Comparison of ENCODE assay signal across 8 mouse cellular contexts in the genomic region with DNA sequence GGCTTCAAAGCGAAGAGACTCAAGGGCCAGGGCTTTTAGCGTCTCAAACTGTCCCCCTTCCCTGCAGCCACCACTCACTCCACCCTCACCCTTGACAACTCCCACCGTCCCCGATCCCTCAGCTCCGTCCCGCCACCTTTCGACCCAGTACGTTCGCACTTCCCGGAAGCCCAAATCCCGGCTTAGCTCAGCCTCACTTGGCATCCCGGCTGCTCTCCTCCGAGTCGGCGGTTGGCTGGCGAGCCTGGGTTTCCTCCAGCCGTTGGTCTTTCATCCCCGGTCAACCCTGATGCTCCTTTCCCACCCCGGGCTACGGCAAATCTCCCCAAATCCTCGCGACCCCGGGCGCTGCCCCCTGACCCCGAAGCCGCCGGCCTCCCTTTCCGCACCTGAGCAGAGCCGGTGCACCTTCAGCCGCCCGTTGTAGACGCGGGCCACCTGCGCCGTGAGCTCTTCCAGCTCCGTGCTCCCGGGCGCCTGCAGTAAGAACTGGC. TPM values are rescaled to one million over a fixed set of nuclear protein-coding genes. Genes with fewer than 3 reads are reported as not detected.
DNase-seq lines count a peak whose midpoint lies in the region; ATAC-seq and TF ChIP-seq lines count a peak whose summit lies in the region.

No protein-coding gene starts in this region.

- peak overlapping the region; percentile 62 for H3K4me3 ChIP-seq in embryonic fibroblast, embryonic 13.5 days (ENCODE audit: insufficient read depth, low read length)
- peak overlapping the region; percentile 86 for H3K4me3 ChIP-seq in heart, embryonic 14.5 days (ENCODE audit: control insufficient read depth in 1 of 2, insufficient read depth in 1 of 2, low read depth in 1 of 2, low read length in 2 of 2)

- WGBS in heart, embryonic 14.5 days = under 1% methylated on average over 38 of the region's 38 CpGs

- H3K9me3 ChIP-seq in heart, embryonic 14.5 days (ENCODE audit: control insufficient read depth, low read length) = no peaks in the 10 kb centered on the region

- no peak for TF ChIP-seq POLR2A in embryonic fibroblast, embryonic 13.5 days (IDR thresholded peaks at IDR 0.05; ENCODE audit: low read depth, low read length)

- no peaks in the 10 kb centered on the region for H3K4me1 ChIP-seq in embryonic fibroblast, embryonic 13.5 days (ENCODE audit: control insufficient read depth, insufficient read depth, low read length)
- peaks cover 2 to 3% of the 10 kb centered on the region in 2 experiments; a peak in 1 of 4 replicates for H3K4me1 ChIP-seq in heart, embryonic 14.5 days (ENCODE audit: control insufficient read depth in 2 of 2, insufficient read depth in 2 of 2, low read length in 2 of 2)

- TF ChIP-seq CTCF in embryonic fibroblast, embryonic 13.5 days (IDR thresholded peaks at IDR 0.05; ENCODE audit: borderline replicate concordance, insufficient read depth, low read length) = no peak

- DNase-seq in embryo, embryonic 10 days (ENCODE audit: low spot score) = peak; percentile 78
- DNase-seq in embryo, embryonic 9.5 days (ENCODE audit: extremely low spot score) = no peak
- DNase-seq in adipocyte (ENCODE audit: low spot score) = peak; percentile 76
- peak; percentile 75 for DNase-seq in kidney, postnatal 14 days
- DNase-seq in lung, postnatal 10 days = peak; percentile 80
- DNase-seq in retina, embryonic 14.5 days (ENCODE audit: low spot score) = peak; percentile 62

- peak; percentile 20 for ATAC-seq in heart, embryonic 14.5 days (ENCODE audit: insufficient number of reproducible peaks, insufficient read depth, low FRiP score, low read depth)

- peak overlapping the region; percentile 71 for H3K4me2 ChIP-seq in heart, embryonic 14.5 days (ENCODE audit: low read length)

- H3K9ac ChIP-seq in heart, embryonic 14.5 days (ENCODE audit: low read length) = peak overlapping the region; percentile 83

- peaks cover 31% of the 10 kb centered on the region for H3K36me3 ChIP-seq in heart, embryonic 14.5 days (ENCODE audit: control insufficient read depth, insufficient read depth, low read length)

- no peaks in the 10 kb centered on the region for H3K27me3 ChIP-seq in heart, embryonic 14.5 days (ENCODE audit: control insufficient read depth, insufficient read depth, low read length)

- no peak overlapping the region for H3K27ac ChIP-seq in embryonic fibroblast, embryonic 13.5 days (ENCODE audit: insufficient read depth, low read length)
- peak overlapping the region; percentile 76 to 86 for H3K27ac ChIP-seq in heart, embryonic 14.5 days (replicated peaks in 1 of 2; ENCODE audit: control insufficient read depth in 1 of 2, insufficient read depth in 1 of 2, low read depth in 2 of 2, low read length in 2 of 2)

RNA-seq across cellular contexts. Expression of gene Cfap298, which starts 0.7 kb away (rescaled TPM):
- polyA plus RNA-seq in embryonic fibroblast, embryonic 13.5 days (2011; ENCODE audit: insufficient read length, low read depth, missing spikeins) = 15.0 and 28.2 TPM in 2 replicates
- 35.6 and 36.6 TPM in 2 replicates for polyA plus RNA-seq in heart, embryonic 14.5 days (2014; fragmentation: Nextera tagmentation; extraction: Ambion mirVana)
